ENCODE assay signal across 17 mouse cellular contexts in the genomic region with DNA sequence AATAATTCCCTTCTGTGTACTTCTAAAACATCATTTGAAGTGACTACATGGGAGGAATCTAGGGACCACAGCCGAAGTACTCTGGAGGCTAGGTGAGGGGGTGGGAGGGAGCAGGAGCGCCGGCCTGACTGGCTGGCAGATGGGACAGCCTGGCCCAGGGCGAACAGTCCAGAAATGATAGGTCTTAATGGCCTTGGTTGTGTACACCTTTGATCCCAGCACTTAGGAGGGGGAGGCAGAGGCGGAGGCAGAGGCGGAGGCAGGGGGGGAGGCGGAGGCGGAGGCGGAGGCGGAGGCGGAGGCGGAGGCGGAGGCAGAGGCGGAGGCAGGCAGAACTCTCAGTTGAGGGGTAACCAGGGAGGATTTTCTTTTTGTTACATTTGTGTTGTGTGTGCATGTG.
"Had no signal": no experiment of that assay in that cellular context is flagged by ENCODE, and none has a peak within 500 bp of the region (broad histone marks: within the 10 kb centered on the region; RNA-seq: fewer than 3 reads in every experiment).

No protein-coding gene starts in this region.

- H3K4me1 ChIP-seq: limb, embryonic 12.5 days; limb, embryonic 15.5 days; lung, embryonic 15.5 days; stomach, embryonic 15.5 days had no signal

- H3K4me3 ChIP-seq: limb, embryonic 12.5 days; limb, embryonic 15.5 days; lung, embryonic 15.5 days; stomach, embryonic 15.5 days had no signal

- H3K4me2 ChIP-seq: limb, embryonic 12.5 days; limb, embryonic 15.5 days; lung, embryonic 15.5 days; midbrain, embryonic 11.5 days; stomach, embryonic 15.5 days had no signal

- H3K27ac ChIP-seq: kidney, postnatal 0 days; limb, embryonic 12.5 days; limb, embryonic 15.5 days; liver, embryonic 14.5 days; lung, embryonic 15.5 days; stomach, embryonic 15.5 days had no signal

- H3K9me3 ChIP-seq: limb, embryonic 12.5 days; limb, embryonic 15.5 days; lung, embryonic 15.5 days; stomach, embryonic 15.5 days had no signal

- H3K27me3 ChIP-seq: limb, embryonic 12.5 days; limb, embryonic 15.5 days; lung, embryonic 15.5 days; stomach, embryonic 15.5 days had no signal

- H3K9ac ChIP-seq: limb, embryonic 12.5 days; limb, embryonic 15.5 days; liver, embryonic 14.5 days; lung, embryonic 15.5 days; stomach, embryonic 15.5 days had no signal

- DNase-seq: kidney, postnatal 25 days; left cerebral cortex, postnatal 4 days; lung, adult 18-20 months; lung, postnatal 10 days; lung, postnatal 4 days; midbrain, embryonic 14.5 days; retina, postnatal 1 day; right cerebral cortex, postnatal 25 days; spleen, adult 18-20 months; thymus, postnatal 25 days had no signal
